Mouse (Mus musculus) activated CD4-positive, CD25-positive, alpha-beta regulatory T cell, adult 4 months (primary cell): Measurements from ENCODE around the gene Dll1. TPM values are rescaled to one million over a fixed set of nuclear protein-coding genes. Genes with fewer than 3 reads are reported as not detected.

Experiments
- ATAC-seq: one replicate; pipeline ENCODE4 v1.8.0; 2017
- polyA plus RNA-seq, 2 experiments: library from polyadenylated mRNA; unstranded; fragments of 100-300 nt; shearing (Covaris generic); gene quantifications; one replicate each; pipeline ENCODE4 v1.2.1; 2017

Gene Dll1
- polyA plus RNA-seq, 2 experiments from 2014 or later, result 0.63 TPM; not detected in 1

- no peak for ATAC-seq
Measured at GRCm38 (mm10) chr17:15378413-15379109, 1.9 kb upstream of the Dll1 start.

GRCm38 (mm10) chr17:15377901-15378300 is 1.2 kb upstream of the Dll1 start:
- ATAC-seq, result no peak

GRCm38 (mm10) chr17:15375701-15376493 is 775 bp downstream of the Dll1 start:
- ATAC-seq, result no peak

- no peak for ATAC-seq
Measured at GRCm38 (mm10) chr17:15375224-15375623, 1.4 kb downstream of the Dll1 start.

GRCm38 (mm10) chr17:15374321-15375141 is 2.1 kb downstream of the Dll1 start:
- ATAC-seq, result no peak

GRCm38 (mm10) chr17:15372931-15373652 is 3.6 kb downstream of the Dll1 start:
- no peak for ATAC-seq

- ATAC-seq, result no peak
Measured at GRCm38 (mm10) chr17:15371967-15372835, 4.5 kb downstream of the Dll1 start.

- ATAC-seq, result no peak
Measured at GRCm38 (mm10) chr17:15370401-15370800, 6.3 kb downstream of the Dll1 start.

GRCm38 (mm10) chr17:15365650-15366049 is 11.0 kb downstream of the Dll1 start:
- ATAC-seq, result no peak

GRCm38 (mm10) chr17:15363656-15364055 is 13.0 kb downstream of the Dll1 start:
- no peak for ATAC-seq

GRCm38 (mm10) chr17:15357071-15357470 is 19.6 kb downstream of the Dll1 start:
- ATAC-seq, result no peak

GRCm38 (mm10) chr17:15356526-15356925 is 20.1 kb downstream of the Dll1 start:
- ATAC-seq, result no peak

GRCm38 (mm10) chr17:15355072-15355471 is 21.6 kb downstream of the Dll1 start:
- no peak for ATAC-seq

- ATAC-seq, result no peak
Measured at GRCm38 (mm10) chr17:15354006-15354405, 22.7 kb downstream of the Dll1 start.

GRCm38 (mm10) chr17:15352869-15353610 is 23.6 kb downstream of the Dll1 start:
- ATAC-seq, result no peak

- ATAC-seq, result no peak
Measured at GRCm38 (mm10) chr17:15350152-15350551, 26.5 kb downstream of the Dll1 start.

- ATAC-seq, result no peak
Measured at GRCm38 (mm10) chr17:15343071-15343822, 33.4 kb downstream of the Dll1 start.

- ATAC-seq, result no peak
Measured at GRCm38 (mm10) chr17:15337906-15338305, 38.8 kb downstream of the Dll1 start.

GRCm38 (mm10) chr17:15329740-15330318 is 46.8 kb downstream of the Dll1 start:
- ATAC-seq, result no peak

- no peak for ATAC-seq
Measured at GRCm38 (mm10) chr17:15327106-15327505, 49.6 kb downstream of the Dll1 start.
